Mouse (Mus musculus): Measurements from ENCODE around the gene Itsn1. TPM values are rescaled to one million over a fixed set of nuclear protein-coding genes. Genes with fewer than 3 reads are reported as not detected.

The Itsn1 gene
- polyA plus RNA-seq, 1 experiment from 2014 or later = 22.7 TPM

GRCm38 (mm10) chr16:91734771-91735170 lies 5.7 kb downstream of the Itsn1 start:
- 61% methylated on average over 5 of the region's 5 CpGs for WGBS
- no peaks in the 10 kb centered on the region for H3K9me3 ChIP-seq
- no peak overlapping the region for H3K9ac ChIP-seq
- no peaks in the 10 kb centered on the region for H3K27me3 ChIP-seq
- H3K4me3 ChIP-seq = no peak overlapping the region
- H3K4me2 ChIP-seq = no peak overlapping the region
- no peak for ATAC-seq (ENCODE audit: insufficient number of reproducible peaks, low FRiP score, low TSS enrichment, low read depth)
- H3K36me3 ChIP-seq = no peaks in the 10 kb centered on the region
- no peak overlapping the region for H3K27ac ChIP-seq
- H3K4me1 ChIP-seq = peaks cover 17% of the 10 kb centered on the region

- Histone ChIP-seq H3K27me3 (no peaks in the 10 kb centered on the region), H3K9ac (no peak overlapping the region), H3K27ac (no peak overlapping the region), H3K9me3 (no peaks in the 10 kb centered on the region), H3K4me3 (no peak overlapping the region), H3K36me3 (no peaks in the 10 kb centered on the region), H3K4me2 (no peak overlapping the region), H3K4me1 (peaks cover 15% of the 10 kb centered on the region)
- no peak for ATAC-seq (ENCODE audit: insufficient number of reproducible peaks, low FRiP score, low TSS enrichment, low read depth)
- 82% methylated on average over 7 of the region's 7 CpGs for whole genome bisulfite sequencing
Observed at GRCm38 (mm10) chr16:91736046-91736816, 7.2 kb downstream of the Itsn1 start.

GRCm38 (mm10) chr16:91738505-91738904 lies 9.4 kb downstream of the Itsn1 start:
- Histone ChIP-seq H3K4me2 (no peak overlapping the region), H3K36me3 (no peaks in the 10 kb centered on the region), H3K27me3 (no peaks in the 10 kb centered on the region), H3K9ac (no peak overlapping the region), H3K27ac (no peak overlapping the region), H3K4me3 (no peak overlapping the region), H3K4me1 (peaks cover 12% of the 10 kb centered on the region), H3K9me3 (no peaks in the 10 kb centered on the region)
- 84% methylated on average over 6 of the region's 6 CpGs for WGBS
- ATAC-seq (ENCODE audit: insufficient number of reproducible peaks, low FRiP score, low TSS enrichment, low read depth) = no peak

- Histone ChIP-seq H3K4me3 (no peak overlapping the region), H3K9me3 (no peaks in the 10 kb centered on the region), H3K36me3 (no peaks in the 10 kb centered on the region), H3K27ac (no peak overlapping the region), H3K27me3 (no peaks in the 10 kb centered on the region), H3K4me1 (peaks cover 8% of the 10 kb centered on the region), H3K9ac (no peak overlapping the region), H3K4me2 (no peak overlapping the region)
- no peak for ATAC-seq (ENCODE audit: insufficient number of reproducible peaks, low FRiP score, low TSS enrichment, low read depth)
- WGBS = 60% methylated on average over 8 of the region's 8 CpGs
Observed at GRCm38 (mm10) chr16:91740184-91740917, 11.3 kb downstream of the Itsn1 start.

- H3K9me3 ChIP-seq = no peaks in the 10 kb centered on the region
- no peaks in the 10 kb centered on the region for H3K36me3 ChIP-seq
- WGBS = 69% methylated on average over 7 of the region's 7 CpGs
- ATAC-seq (ENCODE audit: insufficient number of reproducible peaks, low FRiP score, low TSS enrichment, low read depth) = no peak
- H3K4me3 ChIP-seq = no peak overlapping the region
- no peaks in the 10 kb centered on the region for H3K27me3 ChIP-seq
- no peak overlapping the region for H3K27ac ChIP-seq
- H3K4me1 ChIP-seq = peaks cover 9% of the 10 kb centered on the region
- H3K4me2 ChIP-seq = no peak overlapping the region
- no peak overlapping the region for H3K9ac ChIP-seq
Observed at GRCm38 (mm10) chr16:91740918-91741255, 11.8 kb downstream of the Itsn1 start.

- Histone ChIP-seq H3K36me3 (no peaks in the 10 kb centered on the region), H3K4me3 (no peak overlapping the region), H3K9me3 (no peaks in the 10 kb centered on the region), H3K27me3 (no peaks in the 10 kb centered on the region), H3K9ac (no peak overlapping the region), H3K27ac (no peak overlapping the region), H3K4me2 (no peak overlapping the region), H3K4me1 (peaks cover 17% of the 10 kb centered on the region)
- WGBS = 71% methylated on average over 7 of the region's 7 CpGs
- ATAC-seq (ENCODE audit: insufficient number of reproducible peaks, low FRiP score, low TSS enrichment, low read depth) = no peak
Observed at GRCm38 (mm10) chr16:91743055-91743454, 14.0 kb downstream of the Itsn1 start.

GRCm38 (mm10) chr16:91746101-91746950 lies 17.2 kb downstream of the Itsn1 start:
- H3K9me3 ChIP-seq = no peaks in the 10 kb centered on the region
- peak; percentile 72; the same call in 1 of the 2 replicates for ATAC-seq (ENCODE audit: insufficient number of reproducible peaks, low FRiP score, low TSS enrichment, low read depth)
- no peak overlapping the region for H3K9ac ChIP-seq
- H3K36me3 ChIP-seq = no peaks in the 10 kb centered on the region
- WGBS = 9% methylated on average over 14 of the region's 14 CpGs
- H3K4me3 ChIP-seq = no peak overlapping the region
- H3K4me2 ChIP-seq = no peak overlapping the region; the same call in 1 of the 2 replicates
- H3K27ac ChIP-seq = peak overlapping the region; percentile 61; the same call in 1 of the 2 replicates
- no peaks in the 10 kb centered on the region for H3K27me3 ChIP-seq
- H3K4me1 ChIP-seq = peaks cover 14% of the 10 kb centered on the region

- Histone ChIP-seq H3K9ac (no peak overlapping the region), H3K4me1 (peaks cover 19% of the 10 kb centered on the region), H3K9me3 (no peaks in the 10 kb centered on the region), H3K36me3 (no peaks in the 10 kb centered on the region), H3K27me3 (no peaks in the 10 kb centered on the region), H3K27ac (no peak overlapping the region), H3K4me2 (no peak overlapping the region), H3K4me3 (no peak overlapping the region)
- ATAC-seq (ENCODE audit: insufficient number of reproducible peaks, low FRiP score, low TSS enrichment, low read depth) = no peak
- 70% methylated on average over 6 of the region's 6 CpGs for WGBS
Observed at GRCm38 (mm10) chr16:91747567-91747966, 18.5 kb downstream of the Itsn1 start.

GRCm38 (mm10) chr16:91751644-91752385 lies 22.7 kb downstream of the Itsn1 start:
- H3K9me3 ChIP-seq = no peaks in the 10 kb centered on the region
- peaks cover 13% of the 10 kb centered on the region for H3K4me1 ChIP-seq
- no peak for ATAC-seq (ENCODE audit: insufficient number of reproducible peaks, low FRiP score, low TSS enrichment, low read depth)

GRCm38 (mm10) chr16:91753611-91754010 lies 24.5 kb downstream of the Itsn1 start:
- ATAC-seq (ENCODE audit: insufficient number of reproducible peaks, low FRiP score, low TSS enrichment, low read depth) = no peak
- Histone ChIP-seq H3K4me3 (no peak overlapping the region), H3K27me3 (no peaks in the 10 kb centered on the region), H3K27ac (no peak overlapping the region), H3K9me3 (no peaks in the 10 kb centered on the region), H3K4me2 (no peak overlapping the region), H3K36me3 (no peaks in the 10 kb centered on the region), H3K4me1 (peaks cover 17% of the 10 kb centered on the region), H3K9ac (no peak overlapping the region)
- 59% methylated on average over 4 of the region's 4 CpGs for WGBS

More at GRCm38 (mm10) chr16:91751644-91752385, 22.7 kb downstream of the Itsn1 start:
- Histone ChIP-seq H3K36me3 (no peaks in the 10 kb centered on the region), H3K27ac (no peak overlapping the region), H3K4me2 (no peak overlapping the region), H3K4me3 (no peak overlapping the region), H3K9ac (no peak overlapping the region), H3K27me3 (no peaks in the 10 kb centered on the region)
- 80% methylated on average over 13 of the region's 13 CpGs for WGBS

GRCm38 (mm10) chr16:91754957-91755356 lies 25.9 kb downstream of the Itsn1 start:
- ATAC-seq (ENCODE audit: insufficient number of reproducible peaks, low FRiP score, low TSS enrichment, low read depth) = no peak
- no peaks in the 10 kb centered on the region for H3K9me3 ChIP-seq
- no peak overlapping the region for H3K4me3 ChIP-seq
- H3K27ac ChIP-seq = no peak overlapping the region
- H3K27me3 ChIP-seq = no peaks in the 10 kb centered on the region
- H3K9ac ChIP-seq = no peak overlapping the region
- no peak overlapping the region for H3K4me2 ChIP-seq
- 87% methylated on average over 6 of the region's 6 CpGs for WGBS
- peaks cover 17% of the 10 kb centered on the region for H3K4me1 ChIP-seq
- H3K36me3 ChIP-seq = no peaks in the 10 kb centered on the region

All from limb, embryonic 15.5 days (tissue).